In genomic region chr12:87147395-87148089, GRCm38 (mm10) we compare ENCODE assay signal across 8 mouse cellular contexts. TPM values are rescaled to one million over a fixed set of nuclear protein-coding genes. Genes with fewer than 3 reads are reported as not detected.
DNase-seq lines count a peak whose midpoint lies in the region; ATAC-seq and TF ChIP-seq lines count a peak whose summit lies in the region.

Gene Pomt2 (minus strand): TSS chr12:87147968.

- peak within 1 kb of the TSS; percentile 70 for H3K4me3 ChIP-seq in cortical plate, adult 2 months (ENCODE audit: insufficient read depth, low read length)
- peak within 1 kb of the TSS; percentile 96 for H3K4me3 ChIP-seq in megakaryocyte, embryonic 14.5 days (replicated peaks)

- peak; percentile 91 to 94 for DNase-seq in gastrocnemius, adult 8-10 months (ENCODE audit: low spot score in 2 of 2)
- peak; percentile 63 for DNase-seq in hindlimb bud, embryonic 11.5 days (ENCODE audit: extremely low spot score, low read depth, low spot score)
- DNase-seq in left cerebral cortex, adult 8-10 months (ENCODE audit: low spot score in 2 of 2) = peak; percentile 81 to 95
- DNase-seq in right cerebral cortex, postnatal 10 days (ENCODE audit: low spot score in 2 of 2) = peak; percentile 94 to 96
- DNase-seq in urinary bladder, postnatal 25 days (ENCODE audit: low spot score) = peak; percentile 83

- 0 out of 2 replicates have a peak, but pooled peaks have one; percentile 44 for TF ChIP-seq POLR2A in cortical plate, adult 2 months (IDR thresholded peaks at IDR 0.05; ENCODE audit: extremely low read depth, insufficient read depth, low read length)

- no peak for TF ChIP-seq CTCF in cortical plate, adult 2 months (IDR thresholded peaks at IDR 0.05; ENCODE audit: extremely low read depth, insufficient read depth, low read length)

- H3K27ac ChIP-seq in cortical plate, adult 2 months (ENCODE audit: insufficient read depth, low read length) = peak within 1 kb of the TSS; percentile 91

- peaks cover 21% of the 10 kb centered on the region for H3K9me3 ChIP-seq in megakaryocyte, embryonic 14.5 days

- peaks cover 2% of the 10 kb centered on the region; the same call in 1 of the 2 replicates for H3K4me1 ChIP-seq in cortical plate, adult 2 months (ENCODE audit: control insufficient read depth, insufficient read depth, low read length)
- H3K4me1 ChIP-seq in megakaryocyte, embryonic 14.5 days = peaks cover 26% of the 10 kb centered on the region

- no peaks in the 10 kb centered on the region for H3K27me3 ChIP-seq in megakaryocyte, embryonic 14.5 days (replicated peaks)

- ATAC-seq in activated CD4-positive, CD25-positive, alpha-beta regulatory T cell, adult 4 months = peak; percentile 91

- peaks cover 13% of the 10 kb centered on the region for H3K36me3 ChIP-seq in megakaryocyte, embryonic 14.5 days (replicated peaks; ENCODE audit: low read length)

RNA-seq across cellular contexts. Expression of gene Pomt2, which starts in this region (rescaled TPM):
- polyA plus RNA-seq in activated CD4-positive, CD25-positive, alpha-beta regulatory T cell, adult 4 months (2017; shearing (Covaris generic)) = 1 to 10 TPM in 1 of 2 experiments, under 1 TPM in 1; 0.81 to 1.4 TPM
- polyA plus RNA-seq in cortical plate, adult 2 months (2012; rRNA removed) = 19.0 and 19.3 TPM in 2 replicates
- total RNA-seq in gastrocnemius, adult 8-10 months (2022) = 1 to 10 TPM; 4.2 to 7.0 (median 4.9) TPM
- total RNA-seq in left cerebral cortex, adult 8-10 months (2022) = 10 to 100 TPM; 18.3 to 19.6 (median 19.1) TPM
- polyA plus RNA-seq in megakaryocyte, embryonic 14.5 days (2012; ENCODE audit: insufficient read depth, low replicate concordance) = 1.4 and 2.0 TPM in 2 replicates

Comparison
In these comparisons a context has a peak if more than half of its experiments do, and no peak if none do; other contexts are left out.
1. Peak in every context shown above with its lines: DNase-seq, ATAC-seq, H3K4me3 ChIP-seq and H3K27ac ChIP-seq.